Mouse (Mus musculus): ENCODE measurements around the gene Vps26c. TPM values are rescaled to one million over a fixed set of nuclear protein-coding genes. Genes with fewer than 3 reads are reported as not detected.
"Not testable (repeated sequence)": the region's sequence is repeated elsewhere in the genome, so short reads cannot be mapped to it uniquely, and the experiment has no call there.

Vps26c gene
- total and polyA plus RNA-seq, 3 experiments = 40.0 to 75.5 (median 46.9) TPM

DNA sequence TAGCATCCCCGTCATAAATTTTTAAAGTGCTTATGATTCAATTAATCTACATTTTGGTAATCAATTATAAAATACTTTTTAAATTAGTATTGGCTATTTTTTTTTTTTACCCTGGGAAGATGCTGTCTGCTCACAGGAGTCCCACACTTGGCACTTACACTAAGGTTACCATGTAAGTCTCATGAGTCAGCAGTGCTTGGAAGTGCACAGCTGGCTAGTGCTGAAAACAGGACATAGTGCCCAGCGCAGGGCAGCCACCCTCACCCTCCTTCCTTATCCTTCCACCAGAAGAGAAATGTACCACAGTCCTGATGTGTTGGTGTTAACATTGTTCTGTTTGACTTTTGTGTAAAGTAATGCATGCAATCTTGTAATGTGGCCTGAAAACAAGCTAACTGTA is 58.2 kb downstream of the Vps26c start:
- Histone ChIP-seq H3K9ac (ENCODE audit: insufficient read depth, low read depth) (no peak overlapping the region), H3K27me3 (replicated peaks) (no peaks in the 10 kb centered on the region), H3K4me3 (replicated peaks in 1 of 3; ENCODE audit: low read depth in 2 of 3, low read length in 2 of 3, poor library complexity in 1 of 3) (no peak overlapping the region), H3K4me2 (ENCODE audit: insufficient read depth, low read depth, poor library complexity, severe bottlenecking) (no peak overlapping the region), H3K27ac (ENCODE audit: insufficient read depth, low read depth) (no peak overlapping the region), H3K79me2 (replicated peaks; ENCODE audit: control insufficient read depth, extremely low read depth, insufficient read depth, poor library complexity, severe bottlenecking) (no peaks in the 10 kb centered on the region), H3K4me1 (ENCODE audit: control insufficient read depth in 1 of 2, insufficient read depth in 2 of 2) (no peaks in the 10 kb centered on the region), H3K36me3 (replicated peaks in 1 of 2; ENCODE audit: control insufficient read depth in 1 of 2, insufficient read depth in 1 of 2, low read length in 1 of 2) (peaks cover 49 to 92% of the 10 kb centered on the region in 2 experiments), H3K9me3 (replicated peaks; ENCODE audit: low read length) (no peaks in the 10 kb centered on the region)
- dilution Hi-C loops (cut with MboI; ENCODE audit: extremely low pct_ligation_motif_present, extremely low pct_unique_long_range_greater_than_20kb, low sequenced_read_pairs) (no loop called here), in situ Hi-C loops (cut with MboI; ENCODE audit: low pct_ligation_motif_present, low pct_unique_long_range_greater_than_20kb, low sequenced_read_pairs) (no loop called here)
- TF ChIP-seq JUN (IDR thresholded peaks at IDR 0.05; ENCODE audit: insufficient read depth, low read depth, low read length) (no peak), MAFK (IDR thresholded peaks at IDR 0.05; ENCODE audit: insufficient replicate concordance, low read length) (no peak), CHD1 (IDR thresholded peaks at IDR 0.05; ENCODE audit: low read depth, low read length) (no peak)
- DNase-seq (ENCODE audit: extremely low read depth) = no peak

DNA sequence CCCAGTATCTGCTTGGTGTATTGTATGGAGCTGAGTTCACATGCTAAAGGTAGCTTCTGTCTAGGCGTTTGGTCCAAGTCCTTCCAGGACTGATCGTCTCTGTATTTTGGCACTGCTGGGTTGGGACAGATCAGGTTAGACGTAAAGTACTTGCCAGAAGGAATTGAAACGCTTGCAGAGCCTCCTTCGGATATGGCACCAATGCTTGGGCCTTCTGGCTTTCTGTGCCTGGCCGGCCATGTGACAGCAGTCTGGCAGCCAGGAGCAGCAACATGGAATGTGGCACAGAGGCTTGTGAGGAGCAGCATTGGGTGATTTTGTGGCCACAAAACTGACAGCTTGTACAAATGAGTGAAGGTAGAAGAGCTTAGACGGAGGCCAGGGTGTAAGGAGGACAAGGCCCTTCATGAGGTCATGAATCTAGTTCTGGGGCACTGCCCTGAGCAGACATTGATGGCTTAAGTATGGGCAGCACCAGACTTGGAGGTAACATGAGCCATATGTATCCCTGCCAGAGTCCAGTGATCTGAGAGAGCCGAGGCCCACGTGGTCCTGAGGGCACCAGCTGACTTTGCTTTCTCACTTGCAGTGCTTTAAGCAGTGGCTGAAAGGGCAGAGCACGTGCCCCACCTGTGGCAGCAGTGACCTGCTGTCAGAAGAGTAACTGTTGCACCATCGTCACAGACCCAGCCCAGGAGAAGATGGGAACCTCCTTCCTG is 59.1 kb downstream of the Vps26c start:
- no peak overlapping the region for H3K4me2 ChIP-seq (ENCODE audit: insufficient read depth, low read depth, poor library complexity, severe bottlenecking)
- dilution Hi-C loops (cut with MboI; ENCODE audit: extremely low pct_ligation_motif_present, extremely low pct_unique_long_range_greater_than_20kb, low sequenced_read_pairs) (no loop called here), in situ Hi-C loops (cut with MboI; ENCODE audit: low pct_ligation_motif_present, low pct_unique_long_range_greater_than_20kb, low sequenced_read_pairs) (no loop called here)
- H3K27ac ChIP-seq (ENCODE audit: insufficient read depth, low read depth) = no peak overlapping the region
- no peak overlapping the region for H3K9ac ChIP-seq (ENCODE audit: insufficient read depth, low read depth)
- no peak for DNase-seq (ENCODE audit: extremely low read depth)
- no peaks in the 10 kb centered on the region for H3K27me3 ChIP-seq (replicated peaks)
- H3K4me3 ChIP-seq (replicated peaks in 1 of 3; ENCODE audit: low read depth in 2 of 3, low read length in 2 of 3, poor library complexity in 1 of 3) = no peak overlapping the region
- TF ChIP-seq RCOR1 (conservative IDR thresholded peaks at IDR 0.05; ENCODE audit: low read depth, low read length) = no peak
- no peak for TF ChIP-seq USF2 (conservative IDR thresholded peaks at IDR 0.05; ENCODE audit: low read depth, low read length)
- TF ChIP-seq POLR2A (IDR thresholded peaks at IDR 0.05; ENCODE audit: low read depth, low read length) = no peak
- no peak for TF ChIP-seq JUND (conservative IDR thresholded peaks at IDR 0.05; ENCODE audit: low read depth, low read length)
- TF ChIP-seq RAD21 (IDR thresholded peaks at IDR 0.05; ENCODE audit: low read depth, low read length) = no peak
- H3K4me1 ChIP-seq (ENCODE audit: control insufficient read depth in 1 of 2, insufficient read depth in 2 of 2) = no peaks in the 10 kb centered on the region
- no peaks in the 10 kb centered on the region for H3K9me3 ChIP-seq (replicated peaks; ENCODE audit: low read length)
- H3K36me3 ChIP-seq (replicated peaks in 1 of 2; ENCODE audit: control insufficient read depth in 1 of 2, insufficient read depth in 1 of 2, low read length in 1 of 2) = peaks cover 50 to 91% of the 10 kb centered on the region in 2 experiments
- H3K79me2 ChIP-seq (replicated peaks; ENCODE audit: control insufficient read depth, extremely low read depth, insufficient read depth, poor library complexity, severe bottlenecking) = no peaks in the 10 kb centered on the region

DNA sequence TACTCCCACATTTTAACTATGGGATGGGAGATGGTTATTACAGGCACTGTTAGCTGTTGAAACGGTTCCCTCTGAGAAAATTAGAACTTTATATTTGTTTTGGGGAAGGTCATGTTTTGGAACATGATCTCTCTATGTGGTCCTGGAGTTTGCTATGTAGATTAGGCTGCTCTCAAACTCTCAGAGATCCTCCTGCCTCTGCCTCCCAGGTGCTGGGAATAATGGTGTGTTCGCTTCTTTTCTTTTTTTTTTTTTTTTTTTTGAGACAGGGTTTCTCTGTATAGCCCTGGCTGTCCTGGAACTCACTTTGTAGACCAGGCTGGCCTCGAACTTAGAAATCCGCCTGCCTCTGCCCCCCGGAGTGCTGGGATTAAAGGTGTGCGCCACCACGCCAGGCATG is 60.3 kb downstream of the Vps26c start:
- DNase-seq (ENCODE audit: extremely low read depth); H3K4me2 ChIP-seq (ENCODE audit: insufficient read depth, low read depth, poor library complexity, severe bottlenecking); H3K4me3 ChIP-seq (replicated peaks in 1 of 3; ENCODE audit: low read depth in 2 of 3, low read length in 2 of 3, poor library complexity in 1 of 3); H3K9me3 ChIP-seq (replicated peaks; ENCODE audit: low read length); H3K27ac ChIP-seq (ENCODE audit: insufficient read depth, low read depth); in situ Hi-C loops (cut with MboI; ENCODE audit: low pct_ligation_motif_present, low pct_unique_long_range_greater_than_20kb, low sequenced_read_pairs); H3K27me3 ChIP-seq (replicated peaks); H3K9ac ChIP-seq (ENCODE audit: insufficient read depth, low read depth); H3K79me2 ChIP-seq (replicated peaks; ENCODE audit: control insufficient read depth, extremely low read depth, insufficient read depth, poor library complexity, severe bottlenecking); dilution Hi-C loops (cut with MboI; ENCODE audit: extremely low pct_ligation_motif_present, extremely low pct_unique_long_range_greater_than_20kb, low sequenced_read_pairs); H3K4me1 ChIP-seq (ENCODE audit: control insufficient read depth in 1 of 2, insufficient read depth in 2 of 2): not testable (repeated sequence)
- peaks cover 55 to 94% of the 10 kb centered on the region in 2 experiments for H3K36me3 ChIP-seq (replicated peaks in 1 of 2; ENCODE audit: control insufficient read depth in 1 of 2, insufficient read depth in 1 of 2, low read length in 1 of 2)
